Mouse (Mus musculus) kidney, adult 2 months (tissue): Measurements from ENCODE around the gene Hpdl.

Experiments used
- CTCF ChIP-seq: fragments of 200-500 bp; conservative IDR thresholded peaks from 2 replicates; pipeline ENCODE4 v1.5.1; 2011; ENCODE audit warnings: low read depth, mild to moderate bottlenecking, control low read depth, low read length, moderate library complexity, mixed read lengths; ENCODE audit not compliant: insufficient read depth, insufficient read length
- POLR2A ChIP-seq: fragments of 200-500 bp; IDR thresholded peaks from one replicate; pipeline ENCODE4 v1.6.1; 2011; ENCODE audit warnings: low read depth, low read length, control low read depth

DNA sequence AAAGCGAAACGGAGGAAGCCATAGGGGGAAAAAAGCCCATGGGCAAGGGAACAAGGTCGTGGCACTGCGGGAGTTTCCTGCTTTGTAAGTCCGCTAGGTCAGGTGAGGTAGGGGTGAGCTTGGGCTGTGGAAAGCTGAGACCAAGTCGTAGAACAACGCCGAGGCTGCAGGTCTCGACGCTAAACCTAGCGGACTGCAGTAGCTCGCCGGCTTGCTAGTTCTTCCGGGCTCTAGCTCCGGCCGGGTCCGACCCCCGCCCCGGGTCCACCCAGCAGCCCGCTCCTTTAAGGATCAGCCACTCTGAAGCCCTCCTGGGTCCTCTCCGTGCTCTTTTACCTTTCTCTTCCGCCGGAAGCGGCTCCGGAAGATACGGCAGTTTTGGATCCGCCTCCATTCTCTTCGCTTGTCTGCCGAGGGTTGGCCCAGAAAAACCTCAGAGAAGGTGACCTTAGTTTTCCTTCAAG, 3.1 kb upstream of the Hpdl start:
- no peak for TF ChIP-seq CTCF
- TF ChIP-seq POLR2A = peak; percentile 58
